Mouse (Mus musculus) limb, embryonic 14.5 days (tissue): ENCODE measurements at regions not wholly inside any gene's neighbourhood (a gene's known extent, or its start where the extent isn't known, plus 50 kb on each side); places are given as distances from the start of the nearest gene placed in this dataset.

Experiments
- ATAC-seq: fragments of 200-750 bp; cut with Nextera tagmentation; 2 replicates; pipeline ENCODE4 v1.8.0; 2017; ENCODE audit warnings: low read depth, moderate number of reproducible peaks, moderate TSS enrichment; ENCODE audit not compliant: low FRiP score
- DNase-seq: peaks from one replicate; pipeline ENCODE4 v3.0.0-alpha.2; 2015; ENCODE audit warnings: low spot score
- H3K27ac ChIP-seq: fragments of 300-500 bp; sonication (generic); replicated peaks from 2 replicates; pipeline ENCODE4 v1.5.1; 2014; ENCODE audit warnings: low read depth, mild to moderate bottlenecking, low read length, moderate library complexity, mixed read lengths
- H3K27me3 ChIP-seq: fragments of 300-500 bp; sonication (generic); 2 replicates; pipeline ENCODE4 v1.6.1; 2014; ENCODE audit warnings: low read length, mixed read lengths; ENCODE audit not compliant: control insufficient read depth, insufficient read depth
- H3K36me3 ChIP-seq: fragments of 300-500 bp; sonication (generic); 2 replicates; pipeline ENCODE4 v1.6.1; 2014; ENCODE audit warnings: mild to moderate bottlenecking, low read length, moderate library complexity, mixed read lengths; ENCODE audit not compliant: control insufficient read depth, insufficient read depth
- H3K4me1 ChIP-seq: fragments of 300-500 bp; sonication (generic); 2 replicates; pipeline ENCODE4 v1.6.1; 2014; ENCODE audit warnings: antibody characterized with exemption, low read length, mixed read lengths; ENCODE audit not compliant: control insufficient read depth, insufficient read depth
- H3K4me2 ChIP-seq: fragments of 300-500 bp; sonication (generic); replicated peaks from 2 replicates; pipeline ENCODE4 v1.6.1; 2014; ENCODE audit warnings: low read depth, mild to moderate bottlenecking, low read length, moderate library complexity; ENCODE audit not compliant: severe bottlenecking
- H3K4me3 ChIP-seq: fragments of 300-500 bp; sonication (generic); replicated peaks from 2 replicates; pipeline ENCODE4 v1.5.1; 2014; ENCODE audit warnings: low read length
- H3K9ac ChIP-seq: fragments of 300-500 bp; sonication (generic); 2 replicates; pipeline ENCODE4 v1.6.1; 2014; ENCODE audit warnings: mild to moderate bottlenecking, low read depth, low read length, moderate library complexity; ENCODE audit not compliant: severe bottlenecking
- H3K9me3 ChIP-seq: fragments of 300-500 bp; sonication (generic); 2 replicates; pipeline ENCODE4 v1.6.1; 2016; ENCODE audit warnings: low read length; ENCODE audit not compliant: control insufficient read depth
- POLR2A ChIP-seq: fragments of 200-500 bp; IDR thresholded peaks from 2 replicates; pipeline ENCODE4 v1.8.0; 2012; ENCODE audit warnings: inconsistent platforms, mild to moderate bottlenecking, moderate library complexity, borderline replicate concordance; ENCODE audit not compliant: insufficient read depth, insufficient read length; ENCODE audit errors: extremely low read depth
- WGBS: fragments of 180-500 bp; shearing (Covaris S2); extraction: QIAGEN DNeasy Blood & Tissue Kit; methylation state at CpG from one replicate; pipeline ENCODE4 v1.1.7; 2014; 5-methylcytosine and 5-hydroxymethylcytosine counted together

GRCm38 (mm10) chr14:25226840-25227506, 232.0 kb upstream of the Zmiz1 start:
- H3K9ac ChIP-seq, result 0 out of 2 replicates have a peak overlapping the region, but pooled peaks have one; percentile 8
- 33% methylated on average over 7 of the region's 7 CpGs for WGBS
- DNase-seq, result no peak

GRCm38 (mm10) chr14:25228321-25229047, 230.5 kb upstream of the Zmiz1 start:
- H3K27ac ChIP-seq, result peak overlapping the region; percentile 89
- peaks cover 56% of the 10 kb centered on the region for H3K4me1 ChIP-seq
- no peaks in the 10 kb centered on the region for H3K36me3 ChIP-seq
- no peak overlapping the region for H3K4me2 ChIP-seq
- WGBS, result 61% methylated on average over 13 of the region's 13 CpGs
- H3K9me3 ChIP-seq, result no peaks in the 10 kb centered on the region
- DNase-seq (no peak), ATAC-seq (no peak)
- no peak overlapping the region for H3K4me3 ChIP-seq
- no peak overlapping the region for H3K9ac ChIP-seq
- H3K27me3 ChIP-seq, result no peaks in the 10 kb centered on the region
- no peak for TF ChIP-seq POLR2A

More at GRCm38 (mm10) chr14:25226840-25227506, 232.0 kb upstream of the Zmiz1 start:
- Histone ChIP-seq H3K27ac (peak overlapping the region; percentile 89), H3K4me1 (peaks cover 53% of the 10 kb centered on the region), H3K4me3 (0 out of 2 replicates have a peak overlapping the region, but pooled peaks have one; percentile 10), H3K9me3 (no peaks in the 10 kb centered on the region), H3K4me2 (peak overlapping the region; percentile 40), H3K27me3 (no peaks in the 10 kb centered on the region), H3K36me3 (no peaks in the 10 kb centered on the region)
- TF ChIP-seq POLR2A, result no peak
- no peak for ATAC-seq

GRCm38 (mm10) chr14:25229569-25229968, 229.4 kb upstream of the Zmiz1 start:
- no peak for TF ChIP-seq POLR2A
- Histone ChIP-seq H3K9ac (peak overlapping the region; percentile 22; the same call in 1 of the 2 replicates), H3K4me2 (no peak overlapping the region), H3K9me3 (no peaks in the 10 kb centered on the region), H3K36me3 (no peaks in the 10 kb centered on the region), H3K4me3 (no peak overlapping the region), H3K27ac (peak overlapping the region; percentile 89), H3K4me1 (peaks cover 56% of the 10 kb centered on the region), H3K27me3 (no peaks in the 10 kb centered on the region)
- ATAC-seq (no peak), DNase-seq (peak; percentile 72)
- 10% methylated on average over 6 of the region's 6 CpGs for WGBS

GRCm38 (mm10) chr14:25231881-25232280, 227.1 kb upstream of the Zmiz1 start:
- 63% methylated on average over 1 of the region's 1 CpGs for WGBS
- Histone ChIP-seq H3K4me3 (no peak overlapping the region), H3K27me3 (no peaks in the 10 kb centered on the region), H3K4me1 (peaks cover 44% of the 10 kb centered on the region), H3K4me2 (no peak overlapping the region), H3K9ac (no peak overlapping the region), H3K36me3 (no peaks in the 10 kb centered on the region), H3K27ac (peak overlapping the region; percentile 65), H3K9me3 (no peaks in the 10 kb centered on the region)
- ATAC-seq, result no peak
- no peak for TF ChIP-seq POLR2A
- DNase-seq, result peak; percentile 58

GRCm38 (mm10) chr14:25236421-25236973, 222.5 kb upstream of the Zmiz1 start:
- no peak for DNase-seq
- no peak for ATAC-seq
- Histone ChIP-seq H3K4me1 (peaks cover 12% of the 10 kb centered on the region; the same call in 1 of the 2 replicates), H3K27ac (no peak overlapping the region), H3K9ac (no peak overlapping the region), H3K27me3 (no peaks in the 10 kb centered on the region), H3K36me3 (no peaks in the 10 kb centered on the region), H3K9me3 (no peaks in the 10 kb centered on the region), H3K4me3 (no peak overlapping the region), H3K4me2 (no peak overlapping the region)
- TF ChIP-seq POLR2A, result no peak
- WGBS, result 64% methylated on average over 13 of the region's 13 CpGs
